26 mouse cellular contexts compared by ENCODE assay signal in genomic region chr1:29363783-29364182, GRCm38 (mm10).
"Had no signal": no experiment of that assay in that cellular context is flagged by ENCODE, and none has a peak within 500 bp of the region (broad histone marks: within the 10 kb centered on the region; RNA-seq: fewer than 3 reads in every experiment).

No protein-coding gene starts in this region.

- H3K4me1 ChIP-seq: heart, embryonic 13.5 days; heart, embryonic 15.5 days; hindbrain, embryonic 13.5 days; hindbrain, embryonic 15.5 days; kidney, embryonic 15.5 days; limb, embryonic 13.5 days; limb, embryonic 15.5 days; liver, embryonic 12.5 days had no signal

- H3K9me3 ChIP-seq: heart, embryonic 13.5 days; heart, embryonic 15.5 days; hindbrain, embryonic 13.5 days; hindbrain, embryonic 15.5 days; kidney, embryonic 15.5 days; limb, embryonic 13.5 days; limb, embryonic 15.5 days; liver, embryonic 12.5 days had no signal

- H3K36me3 ChIP-seq: heart, embryonic 13.5 days; heart, embryonic 15.5 days; hindbrain, embryonic 13.5 days; hindbrain, embryonic 15.5 days; kidney, embryonic 15.5 days; limb, embryonic 13.5 days; limb, embryonic 15.5 days; liver, embryonic 12.5 days had no signal

- H3K4me3 ChIP-seq: heart, adult 2 months; heart, embryonic 13.5 days; heart, embryonic 15.5 days; hindbrain, embryonic 13.5 days; hindbrain, embryonic 15.5 days; kidney, embryonic 15.5 days; left cerebral cortex, adult 2 months; limb, embryonic 13.5 days; limb, embryonic 15.5 days; liver, embryonic 12.5 days had no signal

- H3K27ac ChIP-seq: heart, adult 2 months; heart, embryonic 13.5 days; heart, embryonic 15.5 days; hindbrain, embryonic 13.5 days; hindbrain, embryonic 15.5 days; hindbrain, postnatal 0 days; kidney, embryonic 15.5 days; kidney, postnatal 0 days; left cerebral cortex, adult 2 months; limb, embryonic 13.5 days; limb, embryonic 15.5 days; liver, embryonic 12.5 days; liver, embryonic 14.5 days had no signal

- DNase-seq: gastrocnemius, postnatal 14 days; gastrocnemius, postnatal 36 days; heart, adult 11 months; heart, adult 2 months; heart, postnatal 14 days; heart, postnatal 36 days; kidney, adult 11 months; kidney, adult 2 months; kidney, adult 9 months; kidney, postnatal 14 days; kidney, postnatal 36 days; layer of hippocampus, adult 9-11 months; layer of hippocampus, postnatal 36 days; left cerebral cortex, postnatal 4 days had no signal

- H3K27me3 ChIP-seq: heart, embryonic 13.5 days; heart, embryonic 15.5 days; hindbrain, embryonic 13.5 days; hindbrain, embryonic 15.5 days; kidney, embryonic 15.5 days; limb, embryonic 13.5 days; limb, embryonic 15.5 days; liver, embryonic 12.5 days had no signal
